Mouse (Mus musculus): ENCODE data around the gene Hnrnpa1. TPM values are rescaled to one million over a fixed set of nuclear protein-coding genes. Genes with fewer than 3 reads are reported as not detected.

The Hnrnpa1 gene
- polyA plus RNA-seq (2012; ENCODE audit: insufficient read depth, low replicate concordance): 12.1 and 56.4 TPM in 2 replicates

DNA sequence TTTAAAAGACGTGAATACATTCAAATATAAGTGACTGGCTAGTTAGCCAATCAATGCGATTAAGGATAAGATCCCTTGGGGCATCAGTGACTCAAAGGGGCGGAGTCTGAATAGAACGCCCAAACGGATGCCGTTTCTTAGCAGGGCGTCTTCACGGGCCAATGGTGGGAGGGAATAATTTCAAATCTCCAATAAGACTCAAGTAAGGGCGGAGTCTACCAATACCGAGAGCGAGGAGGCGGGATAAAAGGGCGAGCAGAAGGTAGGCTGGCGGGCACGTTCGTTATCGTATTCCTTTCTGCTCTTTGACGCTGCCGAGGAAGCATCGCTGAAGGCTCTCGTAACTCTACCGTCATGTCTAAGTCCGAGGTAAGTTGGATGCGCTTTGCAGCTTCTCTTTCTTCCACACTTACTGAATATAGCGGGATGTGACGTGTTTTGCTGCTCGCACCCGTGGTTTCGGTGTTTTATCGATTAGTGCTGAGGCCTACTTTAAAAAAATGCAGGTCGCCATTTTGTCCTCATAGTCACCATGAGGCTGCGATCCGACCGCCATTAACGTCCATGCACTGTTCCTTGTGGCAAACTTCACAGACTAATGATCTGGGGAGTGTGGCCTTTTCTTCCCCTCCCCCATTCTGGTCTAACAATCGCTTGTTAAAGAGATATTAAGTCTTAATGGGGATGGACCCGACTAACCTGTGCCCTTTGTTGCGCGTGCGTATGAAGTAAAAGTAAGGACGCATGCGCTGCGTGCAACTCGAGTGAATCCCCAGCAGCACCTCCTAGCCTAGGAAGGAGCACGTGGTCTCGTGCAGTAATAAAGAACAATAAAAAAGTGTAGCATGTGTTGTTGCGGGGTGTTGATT is at the start of gene Hnrnpa1:
Hnrnpa1 (plus strand) TSS at position 273 of the 869 bp plus-strand sequence.
- TF ChIP-seq FLI1 (IDR thresholded peaks at IDR 0.05; ENCODE audit: low read length) (no peak), GATA1 (IDR thresholded peaks at IDR 0.05; ENCODE audit: borderline replicate concordance, low read length) (no peak)
- H3K27me3 ChIP-seq (replicated peaks): no peaks in the 10 kb centered on the region
- peaks cover 46% of the 10 kb centered on the region for H3K36me3 ChIP-seq (replicated peaks; ENCODE audit: low read length)
- no peaks in the 10 kb centered on the region for H3K9me3 ChIP-seq
- H3K4me1 ChIP-seq: peaks cover 44% of the 10 kb centered on the region
- peak within 1 kb of the TSS; percentile 98 for H3K4me3 ChIP-seq (replicated peaks)

DNA sequence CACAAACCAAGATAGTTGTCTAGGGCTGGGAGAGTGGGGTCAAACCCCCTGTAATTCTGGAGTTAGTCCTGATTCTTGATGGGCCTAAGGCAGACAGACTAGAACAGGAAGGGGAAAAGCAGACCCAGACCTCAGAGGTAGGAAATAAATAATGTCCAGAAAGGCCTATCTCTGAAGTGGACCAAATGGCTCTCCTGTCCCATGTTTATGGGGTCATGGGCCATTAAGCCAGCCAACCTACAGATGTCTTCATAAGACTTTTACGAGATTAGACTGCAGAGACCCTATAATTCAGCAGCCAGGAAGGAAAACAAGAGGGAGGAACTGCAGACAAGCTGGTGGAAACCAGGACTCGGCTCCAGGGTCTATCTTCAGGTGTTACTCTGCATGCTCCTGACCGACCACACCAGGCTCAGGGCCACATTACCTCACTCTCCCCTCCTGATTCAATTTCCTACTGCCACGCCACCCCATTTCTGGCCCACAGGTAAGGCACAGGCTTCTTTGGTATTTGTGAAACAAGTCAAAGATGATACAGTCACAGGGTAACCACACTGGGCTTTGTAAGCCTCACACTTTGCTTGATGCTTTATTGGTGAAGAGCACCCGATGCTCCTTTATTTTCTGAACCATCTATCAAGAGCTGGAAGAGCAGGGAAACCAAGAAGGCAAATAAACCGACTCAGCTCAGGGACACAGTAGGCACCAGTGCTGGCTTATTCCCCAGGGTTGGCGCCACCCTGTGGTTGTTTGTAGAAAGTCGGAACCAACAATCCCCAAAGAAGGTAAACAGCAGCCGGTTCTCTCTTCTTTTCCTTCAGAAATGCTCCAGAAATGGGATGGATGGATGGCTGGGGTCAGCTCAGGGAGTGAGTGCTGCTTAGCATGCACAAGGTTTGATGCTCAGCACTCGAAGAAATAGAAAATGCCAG is 49.4 kb upstream of the Hnrnpa1 start:
- no peaks in the 10 kb centered on the region for H3K9me3 ChIP-seq
- H3K27me3 ChIP-seq (replicated peaks): peaks cover under 1% of the 10 kb centered on the region
- TF ChIP-seq GATA1 (IDR thresholded peaks at IDR 0.05; ENCODE audit: borderline replicate concordance, low read length): no peak
- no peak for TF ChIP-seq FLI1 (IDR thresholded peaks at IDR 0.05; ENCODE audit: low read length)
- no peak overlapping the region for H3K4me3 ChIP-seq (replicated peaks)
- peaks cover 67% of the 10 kb centered on the region for H3K36me3 ChIP-seq (replicated peaks; ENCODE audit: low read length)
- peaks cover 14% of the 10 kb centered on the region for H3K4me1 ChIP-seq

DNA sequence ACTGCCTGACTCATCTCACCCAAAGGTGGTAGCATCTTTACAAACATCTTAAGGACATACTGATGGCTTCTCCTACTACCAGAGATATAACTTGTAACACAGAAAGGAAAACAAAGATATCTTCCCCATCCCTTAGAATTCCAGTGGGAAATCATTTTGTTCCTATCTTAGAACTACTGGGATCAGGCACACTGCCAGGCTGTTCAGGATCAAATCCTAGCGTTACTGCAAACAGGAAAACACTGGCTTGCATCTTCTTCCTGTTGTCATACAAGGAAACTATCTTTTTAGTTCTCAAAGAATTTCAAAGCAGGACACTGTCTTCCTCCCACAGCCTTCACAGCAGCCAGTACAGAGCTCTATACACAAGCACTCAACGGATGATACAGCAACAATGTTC is 46.6 kb upstream of the Hnrnpa1 start:
- no peaks in the 10 kb centered on the region for H3K9me3 ChIP-seq
- H3K4me1 ChIP-seq: peaks cover 14% of the 10 kb centered on the region
- TF ChIP-seq GATA1 (IDR thresholded peaks at IDR 0.05; ENCODE audit: borderline replicate concordance, low read length): no peak
- no peak for TF ChIP-seq FLI1 (IDR thresholded peaks at IDR 0.05; ENCODE audit: low read length)
- no peaks in the 10 kb centered on the region for H3K27me3 ChIP-seq (replicated peaks)
- peaks cover 95% of the 10 kb centered on the region for H3K36me3 ChIP-seq (replicated peaks; ENCODE audit: low read length)
- H3K4me3 ChIP-seq (replicated peaks): no peak overlapping the region

DNA sequence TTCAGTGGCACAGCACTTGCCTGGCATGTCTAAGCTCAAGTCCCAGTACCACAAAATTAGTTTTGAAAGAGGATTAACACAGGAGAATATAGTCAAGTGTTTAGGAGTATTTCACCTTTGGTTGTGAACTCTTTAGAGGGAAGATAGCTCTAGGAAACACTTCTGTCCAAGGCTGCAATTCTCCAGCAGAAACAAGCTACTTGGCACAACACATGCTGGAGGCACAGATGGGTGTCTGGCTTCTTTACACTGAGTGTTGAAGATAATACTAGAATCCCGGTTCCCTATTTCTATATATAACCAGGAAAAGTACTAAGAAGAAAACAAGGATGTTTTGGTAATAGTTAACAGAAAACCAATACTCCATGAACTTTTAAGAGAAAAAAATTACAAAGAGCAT is 43.4 kb upstream of the Hnrnpa1 start:
- H3K4me3 ChIP-seq (replicated peaks): no peak overlapping the region
- H3K9me3 ChIP-seq: no peaks in the 10 kb centered on the region
- H3K27me3 ChIP-seq (replicated peaks): no peaks in the 10 kb centered on the region
- H3K4me1 ChIP-seq: peaks cover 10% of the 10 kb centered on the region
- no peak for TF ChIP-seq GATA1 (IDR thresholded peaks at IDR 0.05; ENCODE audit: borderline replicate concordance, low read length)
- TF ChIP-seq FLI1 (IDR thresholded peaks at IDR 0.05; ENCODE audit: low read length): no peak
- H3K36me3 ChIP-seq (replicated peaks; ENCODE audit: low read length): peaks cover 98% of the 10 kb centered on the region

DNA sequence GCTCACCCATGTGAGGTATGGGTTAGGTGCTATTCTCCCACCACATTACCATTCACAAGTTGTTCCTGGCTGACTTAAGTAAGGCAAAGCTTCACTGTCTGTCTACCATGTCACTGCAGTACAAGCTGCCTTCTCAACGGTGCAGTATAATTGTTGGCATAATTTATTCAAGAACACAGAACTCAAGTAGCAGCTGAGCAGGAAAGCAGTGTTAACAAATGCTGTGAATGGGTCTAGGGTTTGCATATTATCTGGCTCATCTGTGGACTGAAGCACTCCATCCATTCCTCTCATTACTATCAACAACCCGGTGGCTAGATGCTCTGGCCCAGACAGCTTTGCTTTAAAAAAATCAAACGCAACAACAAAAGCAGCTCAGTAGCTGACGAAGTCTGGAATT is 42.4 kb upstream of the Hnrnpa1 start:
- peaks cover 98% of the 10 kb centered on the region for H3K36me3 ChIP-seq (replicated peaks; ENCODE audit: low read length)
- no peaks in the 10 kb centered on the region for H3K9me3 ChIP-seq
- peaks cover 12% of the 10 kb centered on the region for H3K4me1 ChIP-seq
- H3K4me3 ChIP-seq (replicated peaks): no peak overlapping the region
- H3K27me3 ChIP-seq (replicated peaks): no peaks in the 10 kb centered on the region
- TF ChIP-seq GATA1 (IDR thresholded peaks at IDR 0.05; ENCODE audit: borderline replicate concordance, low read length) (no peak), FLI1 (IDR thresholded peaks at IDR 0.05; ENCODE audit: low read length) (no peak)

DNA sequence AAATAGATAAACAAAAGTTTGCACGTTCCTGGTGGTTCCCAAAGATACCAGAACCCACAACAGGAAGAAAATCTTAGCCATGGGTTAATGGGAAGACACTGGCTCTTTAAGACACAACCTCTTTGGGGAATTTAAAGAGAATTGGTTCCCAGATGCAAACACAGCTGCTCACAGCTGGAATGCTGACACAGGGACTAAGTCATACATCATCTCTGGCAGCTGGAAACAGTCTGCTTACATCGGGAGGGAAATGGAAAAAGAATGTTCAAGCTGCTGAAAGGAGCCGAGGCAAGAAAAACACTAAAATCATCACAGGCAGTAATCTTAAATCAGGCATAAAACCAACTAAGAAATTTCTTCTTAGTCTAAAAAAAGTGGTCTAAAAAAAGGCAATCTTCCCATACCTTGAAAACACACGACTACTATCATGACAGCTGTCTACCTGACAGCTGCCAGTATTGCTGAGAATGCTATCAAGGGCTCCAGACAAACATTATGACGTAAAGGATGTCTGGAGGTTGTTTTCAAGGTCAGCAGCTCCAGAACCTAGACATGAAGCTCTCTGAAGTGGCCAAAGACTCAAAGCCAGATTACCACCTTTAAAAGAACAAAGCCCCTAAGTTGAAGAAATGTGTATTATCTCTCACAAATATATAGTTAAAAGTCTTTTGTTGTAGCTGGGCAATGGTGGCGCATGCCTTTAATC is 38.0 kb upstream of the Hnrnpa1 start:
- H3K4me3 ChIP-seq (replicated peaks): no peak overlapping the region

DNA sequence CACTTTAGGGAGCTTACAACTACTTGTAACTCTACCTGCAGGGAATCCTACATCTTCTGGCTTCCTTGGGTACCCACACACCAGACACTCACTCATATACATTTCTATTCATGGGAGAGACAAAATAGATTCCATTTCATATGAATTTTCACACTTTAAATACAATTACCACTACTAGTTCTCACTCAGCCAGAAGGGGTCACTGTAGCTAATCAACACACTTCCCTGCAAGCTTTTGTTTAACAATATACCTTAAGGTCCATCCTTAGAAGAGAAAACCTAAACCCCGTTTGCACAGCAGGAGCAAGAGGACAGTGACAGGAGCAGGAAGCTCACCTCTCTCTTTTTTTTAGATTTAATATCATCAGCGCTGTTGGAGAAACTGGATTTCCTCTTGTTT is 35.1 kb upstream of the Hnrnpa1 start:
- no peak for TF ChIP-seq GATA1 (IDR thresholded peaks at IDR 0.05; ENCODE audit: borderline replicate concordance, low read length)
- TF ChIP-seq FLI1 (IDR thresholded peaks at IDR 0.05; ENCODE audit: low read length): no peak
- no peaks in the 10 kb centered on the region for H3K27me3 ChIP-seq (replicated peaks)
- H3K9me3 ChIP-seq: no peaks in the 10 kb centered on the region
- peaks cover 81% of the 10 kb centered on the region for H3K36me3 ChIP-seq (replicated peaks; ENCODE audit: low read length)
- H3K4me3 ChIP-seq (replicated peaks): no peak overlapping the region
- 0 out of 2 replicates have a peak, but pooled peaks cover 3% of the 10 kb centered on the region for H3K4me1 ChIP-seq

More for the DNA sequence above, 38.0 kb upstream of the Hnrnpa1 start:
- H3K4me1 ChIP-seq: 0 out of 2 replicates have a peak, but pooled peaks cover 3% of the 10 kb centered on the region
- TF ChIP-seq GATA1 (IDR thresholded peaks at IDR 0.05; ENCODE audit: borderline replicate concordance, low read length) (no peak), FLI1 (IDR thresholded peaks at IDR 0.05; ENCODE audit: low read length) (no peak)
- no peaks in the 10 kb centered on the region for H3K27me3 ChIP-seq (replicated peaks)
- peaks cover 93% of the 10 kb centered on the region for H3K36me3 ChIP-seq (replicated peaks; ENCODE audit: low read length)
- H3K9me3 ChIP-seq: no peaks in the 10 kb centered on the region

DNA sequence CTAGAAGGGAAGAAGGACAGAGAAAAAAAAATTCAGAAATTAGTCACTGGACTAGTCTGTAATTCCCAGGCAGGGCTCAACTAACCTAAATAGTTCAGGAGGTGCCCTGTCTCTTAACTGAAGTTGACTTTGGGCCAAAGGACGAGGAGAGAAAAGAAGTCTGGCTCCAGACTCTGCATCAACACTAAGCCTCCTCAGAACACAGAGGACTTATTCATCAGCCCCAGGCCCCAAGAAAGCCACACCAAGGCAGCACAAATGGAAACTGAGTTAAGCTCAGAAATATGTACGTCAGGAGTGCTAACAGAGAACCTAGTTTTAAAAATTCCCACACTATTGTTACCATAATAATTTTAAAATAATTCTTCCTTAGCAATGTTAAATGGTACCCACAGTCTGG is 26.1 kb upstream of the Hnrnpa1 start:
- no peak for TF ChIP-seq FLI1 (IDR thresholded peaks at IDR 0.05; ENCODE audit: low read length)
- TF ChIP-seq GATA1 (IDR thresholded peaks at IDR 0.05; ENCODE audit: borderline replicate concordance, low read length): no peak
- H3K9me3 ChIP-seq: no peaks in the 10 kb centered on the region
- no peaks in the 10 kb centered on the region for H3K27me3 ChIP-seq (replicated peaks)
- peaks cover 40% of the 10 kb centered on the region for H3K36me3 ChIP-seq (replicated peaks; ENCODE audit: low read length)
- no peak overlapping the region for H3K4me3 ChIP-seq (replicated peaks)
- peaks cover 27% of the 10 kb centered on the region for H3K4me1 ChIP-seq
